Mouse (Mus musculus) gastrocnemius, postnatal 14 days (tissue): ENCODE results near the gene Gm5148. TPM values are rescaled to one million over a fixed set of nuclear protein-coding genes. Genes with fewer than 3 reads are reported as not detected.

Source experiments
- DNase-seq: peaks from one replicate; pipeline ENCODE4 v3.0.0; 2021; ENCODE audit warnings: mixed read lengths
- intact Hi-C: fragments of 180-260 bp; cut with DNase I; formaldehyde crosslinking; loops from one replicate; pipeline ENCODE4 v1.15.1; 2025; ENCODE audit warnings: low total_unique reads
- total RNA-seq, 2 experiments: library from RNA; stranded (reverse); gene quantifications; 2 replicates each; pipeline ENCODE4 v1.2.3; 2021

Gene Gm5148
- total RNA-seq, 2 experiments from 2014 or later = 0.27 TPM; not detected in 1

DNA sequence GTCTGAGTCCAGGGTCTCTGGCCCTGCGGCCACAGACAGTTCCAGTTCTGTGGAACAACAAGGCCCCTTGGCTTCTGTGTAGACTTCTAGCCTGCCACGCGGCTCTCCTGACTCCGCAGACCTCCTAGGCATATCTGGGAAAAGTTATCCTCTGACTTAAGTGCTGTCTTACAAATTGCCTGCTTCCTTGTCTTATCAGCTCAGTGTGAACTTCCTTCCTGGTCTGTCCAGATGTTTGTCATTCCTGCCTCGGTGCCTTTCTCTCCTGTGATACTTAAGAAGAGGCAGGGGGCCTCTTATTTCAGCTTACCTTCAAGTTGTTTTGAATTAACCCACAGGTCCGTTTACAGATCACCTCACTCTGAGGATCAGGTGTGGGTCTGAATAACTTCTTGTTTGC, 18.9 kb downstream of the Gm5148 start:
- intact Hi-C loops = no loop called here
- DNase-seq = no peak

DNA sequence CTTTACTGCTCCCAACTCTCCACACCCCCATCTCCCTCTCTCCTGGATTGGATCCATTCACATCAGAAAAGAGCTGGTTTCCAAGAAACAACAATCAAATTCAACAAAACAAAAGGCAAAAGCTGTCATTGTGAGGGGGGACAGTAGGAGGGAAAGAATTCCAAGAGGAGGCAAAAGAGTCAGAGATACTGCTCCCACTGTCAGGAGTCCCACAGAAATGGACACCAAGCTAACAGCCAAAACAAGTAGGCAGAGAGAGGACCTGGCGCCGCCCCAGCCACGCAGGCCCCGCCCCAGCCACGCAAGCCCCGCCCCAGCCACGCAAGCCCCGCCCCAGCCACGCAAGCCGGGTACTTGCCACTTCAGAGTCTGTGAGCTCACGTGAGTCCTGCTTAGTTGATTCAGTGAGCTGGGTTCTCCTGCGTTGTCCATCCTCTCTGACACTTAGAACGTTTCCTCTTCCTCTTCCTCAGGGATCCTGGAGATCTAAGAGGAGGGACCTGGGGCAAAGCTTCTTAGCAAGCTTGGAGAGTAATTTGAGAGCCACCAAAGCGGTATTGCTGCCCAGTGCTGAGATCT, 19.5 kb downstream of the Gm5148 start:
- DNase-seq = peak; percentile 28
- intact Hi-C loops = no loop called here

DNA sequence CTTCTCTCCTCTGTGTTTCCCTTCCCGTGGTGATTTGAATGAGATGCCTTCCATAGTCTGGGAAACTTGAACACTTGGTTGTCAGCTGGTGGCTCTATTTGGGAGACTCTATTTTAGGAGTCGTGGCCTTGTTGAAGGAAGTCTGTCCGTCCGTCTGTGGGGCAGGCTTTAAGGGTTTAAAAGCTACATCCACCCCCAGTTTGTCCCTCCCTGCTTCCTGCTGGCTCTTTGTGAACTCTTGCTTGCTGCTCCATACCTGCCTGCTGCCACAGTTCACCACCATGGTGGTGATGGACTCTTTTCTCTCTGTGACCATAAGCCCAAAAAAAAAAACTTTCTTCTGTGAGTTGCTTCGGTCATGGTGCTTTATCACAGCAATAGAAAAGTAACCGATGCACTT, 21.2 kb downstream of the Gm5148 start:
- DNase-seq = no peak
- intact Hi-C loops = no loop called here

DNA sequence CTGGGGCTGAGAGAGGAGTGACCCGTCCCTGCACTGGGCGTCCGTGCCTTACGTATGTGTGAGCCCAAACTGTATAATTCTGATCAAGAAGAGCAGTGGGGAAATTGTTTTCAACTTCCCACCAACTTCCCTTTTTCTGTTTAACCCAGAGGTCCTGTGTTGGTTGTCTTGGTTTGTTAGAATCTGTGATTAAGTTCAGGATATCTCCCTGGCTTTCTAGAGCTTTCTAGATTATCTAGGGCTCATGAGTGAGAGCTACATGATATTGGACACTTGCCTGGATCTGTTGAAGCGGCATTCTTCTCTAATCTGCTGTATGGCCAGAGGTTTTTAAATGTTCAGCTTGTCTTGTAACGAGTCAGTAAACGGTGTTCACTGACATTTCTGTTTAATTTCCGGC, 30.7 kb downstream of the Gm5148 start:
- intact Hi-C loops = no loop called here
- no peak for DNase-seq

GRCm38 (mm10) chr3:37692945-37693344, 31.3 kb downstream of the Gm5148 start:
- intact Hi-C loops = no loop called here
- DNase-seq = no peak

DNA sequence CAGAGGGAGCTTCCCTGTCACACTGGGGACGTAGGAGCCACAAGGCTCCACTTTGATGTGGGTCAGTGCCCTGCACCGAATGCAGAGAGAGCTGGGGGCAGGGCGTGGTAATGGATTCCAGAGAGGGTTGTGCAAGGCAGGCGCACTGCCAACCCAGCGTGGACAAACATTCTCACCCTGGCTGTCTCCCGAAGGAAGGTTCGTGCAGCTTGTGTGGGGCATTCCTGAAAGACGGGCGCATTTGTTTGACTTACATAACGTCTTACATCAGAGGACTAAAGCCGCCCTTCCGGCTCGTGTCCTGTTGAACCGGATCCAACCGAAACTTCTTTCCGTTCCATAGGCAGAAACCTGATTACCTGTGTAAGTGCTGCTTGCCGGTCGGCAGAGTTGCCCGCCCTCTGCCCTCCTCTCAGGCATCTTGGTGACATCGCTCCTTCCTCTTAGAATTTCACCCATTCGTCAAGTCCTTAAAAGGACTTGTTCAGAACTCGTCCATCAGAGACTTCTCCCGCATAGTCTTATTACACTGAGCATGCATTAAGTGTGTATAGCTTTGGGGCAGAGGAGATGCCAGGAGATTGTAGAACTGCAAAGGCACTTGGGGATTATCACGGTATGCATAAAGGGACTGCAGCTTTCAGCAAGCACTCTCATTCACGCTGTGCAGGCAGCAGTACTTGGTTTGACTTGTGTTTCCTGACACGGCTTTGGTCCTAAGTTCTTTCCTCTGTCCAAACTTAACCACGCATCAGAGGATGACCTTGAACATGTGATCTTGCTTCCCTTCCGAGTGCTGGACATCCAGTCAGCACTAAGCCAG, 36.9 kb downstream of the Gm5148 start:
- intact Hi-C loops = no loop called here
- DNase-seq = peak; percentile 57

- no peak for DNase-seq
- intact Hi-C loops = no loop called here
Observed at GRCm38 (mm10) chr3:37686751-37687150, 37.5 kb downstream of the Gm5148 start.

DNA sequence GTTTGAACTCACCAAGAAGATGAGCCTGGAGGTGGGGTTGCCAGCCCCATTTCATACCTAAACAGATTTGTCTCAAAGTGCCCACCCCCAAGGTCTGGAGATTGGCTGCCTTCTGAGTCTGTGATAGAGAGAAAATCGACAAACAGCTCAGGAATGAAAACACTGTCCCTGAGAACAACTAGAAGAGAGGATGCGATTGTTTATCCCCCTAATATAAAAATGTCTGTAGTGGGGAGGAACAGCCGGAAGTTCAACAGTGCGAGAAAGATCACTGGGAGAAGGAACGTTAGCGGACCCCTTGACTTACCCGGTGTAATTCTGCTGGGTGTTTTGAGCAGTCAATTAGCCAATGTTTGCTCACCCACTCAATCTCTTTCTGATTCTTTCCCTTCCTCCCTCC, 38.1 kb downstream of the Gm5148 start:
- intact Hi-C loops = no loop called here
- DNase-seq = no peak

GRCm38 (mm10) chr3:37676291-37676690, 48.0 kb downstream of the Gm5148 start:
- intact Hi-C loops = no loop called here
- no peak for DNase-seq

- no peak for DNase-seq
- intact Hi-C loops = no loop called here
Observed at GRCm38 (mm10) chr3:37675056-37675525, 49.2 kb downstream of the Gm5148 start.

- intact Hi-C loops = no loop called here
Observed at GRCm38 (mm10) chr3:37673513-37674261, 50.6 kb downstream of the Gm5148 start.

GRCm38 (mm10) chr3:37672266-37673040, 51.8 kb downstream of the Gm5148 start:
- DNase-seq = no peak

More at GRCm38 (mm10) chr3:37673513-37674261, 50.6 kb downstream of the Gm5148 start:
- no peak for DNase-seq

DNA sequence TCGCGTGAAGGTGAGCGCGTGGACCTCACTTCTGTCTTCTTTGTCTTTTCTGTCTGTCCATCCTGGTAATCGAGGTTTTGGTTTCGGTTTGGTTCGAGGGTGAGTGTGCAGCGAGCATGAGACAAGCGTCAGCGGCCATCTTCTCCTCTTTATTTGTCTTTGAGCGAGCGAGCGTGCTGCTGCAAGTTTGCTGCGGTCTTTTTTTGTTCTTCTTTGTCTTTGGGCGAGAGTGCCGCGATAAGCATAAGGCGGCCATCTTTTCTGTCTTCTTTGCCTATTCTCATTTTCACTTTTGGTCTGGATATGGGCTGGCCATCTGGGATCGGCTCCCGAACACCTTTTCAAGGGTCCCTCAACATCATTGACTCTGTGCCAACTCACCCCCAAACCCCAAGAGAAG, 55.2 kb downstream of the Gm5148 start:
- intact Hi-C loops = no loop called here
- DNase-seq = no peak

More at GRCm38 (mm10) chr3:37672266-37673040, 51.8 kb downstream of the Gm5148 start:
- intact Hi-C loops = no loop called here

GRCm38 (mm10) chr3:37668652-37669051, 55.6 kb downstream of the Gm5148 start:
- no peak for DNase-seq
- intact Hi-C loops = no loop called here

DNA sequence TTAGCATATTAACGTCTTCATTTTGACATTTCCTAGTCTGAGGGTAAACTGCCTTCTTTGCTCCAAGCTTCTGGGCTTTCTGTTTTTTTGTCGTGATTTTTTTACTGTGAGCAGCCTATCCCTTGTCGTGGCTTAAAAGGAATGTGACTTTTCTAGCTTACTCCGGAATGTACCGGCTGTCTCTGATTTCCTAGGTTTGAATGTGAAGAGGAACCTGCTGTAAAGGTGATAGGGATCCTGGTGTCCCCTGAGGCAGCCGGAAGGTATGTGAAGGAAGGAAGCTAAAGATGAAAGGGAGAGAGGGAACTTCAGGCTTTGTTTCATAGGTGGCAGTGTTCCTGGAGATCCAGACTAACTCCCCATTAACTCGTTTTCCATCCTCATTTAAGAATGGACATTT, 56.6 kb downstream of the Gm5148 start:
- intact Hi-C loops = no loop called here
- no peak for DNase-seq

DNA sequence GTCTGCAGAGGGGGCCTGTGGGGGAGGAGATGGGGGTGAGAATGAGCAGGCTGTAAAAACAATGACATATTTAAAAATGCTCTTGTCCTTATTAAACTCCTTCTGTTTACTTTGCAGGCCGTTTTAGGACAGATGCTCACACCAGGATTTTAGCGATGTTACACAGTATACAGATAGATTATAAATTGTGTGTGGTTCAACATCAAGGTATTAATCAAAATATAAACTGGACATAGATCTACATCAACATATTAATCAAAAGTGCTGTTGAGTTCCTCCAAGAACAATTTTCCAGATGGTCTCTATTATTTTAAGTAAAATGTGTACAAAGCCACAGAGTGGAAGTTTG, 57.2 kb downstream of the Gm5148 start:
- intact Hi-C loops = no loop called here
- DNase-seq = no peak

GRCm38 (mm10) chr3:37666291-37667118, 57.8 kb downstream of the Gm5148 start:
- DNase-seq = peak; percentile 59
- intact Hi-C loops = no loop called here
